Mouse (Mus musculus) lung, postnatal 36 days (tissue): ENCODE measurements around the gene Krt80.

Source experiments
- DNase-seq: peaks from one replicate; pipeline ENCODE4 v3.0.0; 2022; ENCODE audit warnings: mixed read lengths

Krt80 gene

GRCm38 (mm10) chr15:101373286-101373898 lies 3.4 kb upstream of the Krt80 start:
- DNase-seq, result no peak

GRCm38 (mm10) chr15:101372131-101372977 lies 2.4 kb upstream of the Krt80 start:
- DNase-seq, result peak; percentile 82

GRCm38 (mm10) chr15:101371141-101371985 lies 1.4 kb upstream of the Krt80 start:
- peak; percentile 90 for DNase-seq

GRCm38 (mm10) chr15:101369382-101370100 lies 421 bp downstream of the Krt80 start:
- DNase-seq, result no peak

GRCm38 (mm10) chr15:101368502-101369381 lies 1.2 kb downstream of the Krt80 start:
- no peak for DNase-seq

GRCm38 (mm10) chr15:101368015-101368414 lies 1.9 kb downstream of the Krt80 start:
- DNase-seq, result no peak

GRCm38 (mm10) chr15:101367497-101367896 lies 2.5 kb downstream of the Krt80 start:
- peak; percentile 54 for DNase-seq

GRCm38 (mm10) chr15:101366926-101367325 lies 3.0 kb downstream of the Krt80 start:
- no peak for DNase-seq

GRCm38 (mm10) chr15:101366482-101366881 lies 3.5 kb downstream of the Krt80 start:
- DNase-seq, result no peak

GRCm38 (mm10) chr15:101365721-101366120 lies 4.2 kb downstream of the Krt80 start:
- DNase-seq, result no peak

GRCm38 (mm10) chr15:101364891-101365671 lies 4.9 kb downstream of the Krt80 start:
- peak; percentile 72 for DNase-seq

- DNase-seq, result peak; percentile 81
These were observed 5.5 kb downstream of the Krt80 start for GRCm38 (mm10) chr15:101364425-101364824.

GRCm38 (mm10) chr15:101363933-101364332 lies 6.0 kb downstream of the Krt80 start:
- no peak for DNase-seq

- peak; percentile 55 for DNase-seq
These were observed 7.5 kb downstream of the Krt80 start for GRCm38 (mm10) chr15:101362393-101363010.

GRCm38 (mm10) chr15:101355382-101355786 lies 14.6 kb downstream of the Krt80 start:
- no peak for DNase-seq

GRCm38 (mm10) chr15:101352706-101353465 lies 17.1 kb downstream of the Krt80 start:
- DNase-seq, result no peak

- no peak for DNase-seq
These were observed 17.9 kb downstream of the Krt80 start for GRCm38 (mm10) chr15:101352047-101352446.

- DNase-seq, result peak; percentile 83
These were observed 28.0 kb downstream of the Krt80 start for GRCm38 (mm10) chr15:101341797-101342515.

GRCm38 (mm10) chr15:101339537-101339936 lies 30.4 kb downstream of the Krt80 start:
- peak; percentile 97 for DNase-seq
